In genomic region chr19:37115824-37116223, GRCm38 (mm10) we compare ENCODE assay signal across 12 mouse cellular contexts.
"Had no signal": no experiment of that assay in that cellular context is flagged by ENCODE, and none has a peak within 500 bp of the region (broad histone marks: within the 10 kb centered on the region; RNA-seq: fewer than 3 reads in every experiment).

No protein-coding gene starts in this region.

- H3K4me2 ChIP-seq: limb, embryonic 13.5 days; liver, embryonic 13.5 days; midbrain, embryonic 11.5 days had no signal

- H3K9me3 ChIP-seq: limb, embryonic 13.5 days; liver, embryonic 13.5 days had no signal

- H3K27ac ChIP-seq: limb, embryonic 13.5 days; liver, embryonic 13.5 days had no signal

- H3K36me3 ChIP-seq: limb, embryonic 13.5 days; liver, embryonic 13.5 days had no signal

- H3K4me1 ChIP-seq: limb, embryonic 13.5 days; liver, embryonic 13.5 days had no signal

- H3K4me3 ChIP-seq: limb, embryonic 13.5 days; liver, embryonic 13.5 days had no signal

- H3K27me3 ChIP-seq: limb, embryonic 13.5 days; liver, embryonic 13.5 days had no signal

- H3K9ac ChIP-seq: limb, embryonic 13.5 days; liver, embryonic 13.5 days had no signal

- DNase-seq: kidney, postnatal 14 days; kidney, postnatal 4 days; left cerebral cortex, postnatal 4 days; liver, embryonic 13.5 days; lung, adult 2 months; lung, postnatal 14 days; lung, postnatal 4 days; midbrain, embryonic 14.5 days; thymus, adult 18-20 months; thymus, postnatal 36 days had no signal
